Mouse (Mus musculus) cerebellum, adult 8-10 months (tissue): ENCODE results near the gene Hba-x.

Source experiments
- DNase-seq: peaks from one replicate; pipeline ENCODE4 v3.0.0; 2022

Hba-x gene

DNA sequence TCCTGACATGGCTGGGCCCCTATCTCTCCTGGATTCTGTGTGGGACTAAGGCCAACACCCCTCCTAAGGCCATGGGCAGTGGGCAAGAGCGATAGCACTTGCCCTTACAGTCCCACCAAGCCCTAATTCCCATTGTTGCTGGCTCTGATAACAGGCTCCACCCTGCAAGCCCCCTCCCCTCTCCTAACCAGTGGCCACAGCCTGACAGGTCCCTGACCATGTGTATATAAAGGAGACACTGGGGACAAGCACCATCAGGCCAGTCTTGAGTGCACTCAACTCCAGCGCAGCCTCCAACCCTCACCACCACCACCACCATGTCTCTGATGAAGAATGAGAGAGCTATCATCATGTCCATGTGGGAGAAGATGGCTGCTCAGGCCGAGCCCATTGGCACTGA, at the start of gene Hba-x:
Gene Hba-x, plus strand, starts transcription at position 54 of the 400 bp plus-strand sequence.
- no peak for DNase-seq

DNA sequence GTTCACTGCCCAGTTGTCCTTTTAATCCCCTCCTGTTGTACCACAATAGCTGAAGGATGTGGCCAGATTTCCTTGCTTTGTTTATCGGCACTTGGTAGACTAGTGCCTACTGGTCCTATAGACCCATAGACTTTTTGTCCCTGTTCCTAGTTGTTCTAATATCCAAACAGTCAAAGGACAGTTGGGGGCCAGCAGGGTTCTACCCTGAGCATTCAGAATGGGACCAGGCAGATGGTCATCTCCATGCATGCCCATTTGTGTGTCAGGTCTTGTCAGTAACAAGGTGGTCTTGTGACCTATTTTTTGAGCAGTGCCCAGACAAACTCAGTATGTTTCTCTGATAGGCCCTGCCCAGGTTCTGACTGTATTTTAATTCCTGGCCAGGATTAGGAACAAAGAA, 49.2 kb upstream of the Hba-x start:
- DNase-seq: no peak

DNA sequence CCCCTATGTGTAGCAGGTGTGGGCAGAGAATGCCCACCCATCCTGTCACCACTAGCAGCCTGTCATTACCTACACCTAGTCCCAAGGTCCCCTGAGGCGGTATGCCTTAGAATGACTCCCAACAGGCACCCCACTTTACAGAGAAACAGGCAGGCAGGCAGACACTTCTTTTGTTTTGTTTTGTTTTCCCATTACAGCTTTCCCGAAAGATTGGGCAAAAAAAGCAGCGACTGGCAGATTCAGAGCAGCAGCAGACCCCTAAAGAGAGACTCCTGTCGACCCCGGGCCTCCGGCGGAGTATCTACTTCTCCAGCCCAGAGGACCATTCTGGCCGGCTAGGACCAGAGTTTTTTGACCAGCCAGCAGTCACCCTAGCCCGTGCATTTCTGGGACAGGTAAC, 48.6 kb upstream of the Hba-x start:
- DNase-seq: no peak

DNA sequence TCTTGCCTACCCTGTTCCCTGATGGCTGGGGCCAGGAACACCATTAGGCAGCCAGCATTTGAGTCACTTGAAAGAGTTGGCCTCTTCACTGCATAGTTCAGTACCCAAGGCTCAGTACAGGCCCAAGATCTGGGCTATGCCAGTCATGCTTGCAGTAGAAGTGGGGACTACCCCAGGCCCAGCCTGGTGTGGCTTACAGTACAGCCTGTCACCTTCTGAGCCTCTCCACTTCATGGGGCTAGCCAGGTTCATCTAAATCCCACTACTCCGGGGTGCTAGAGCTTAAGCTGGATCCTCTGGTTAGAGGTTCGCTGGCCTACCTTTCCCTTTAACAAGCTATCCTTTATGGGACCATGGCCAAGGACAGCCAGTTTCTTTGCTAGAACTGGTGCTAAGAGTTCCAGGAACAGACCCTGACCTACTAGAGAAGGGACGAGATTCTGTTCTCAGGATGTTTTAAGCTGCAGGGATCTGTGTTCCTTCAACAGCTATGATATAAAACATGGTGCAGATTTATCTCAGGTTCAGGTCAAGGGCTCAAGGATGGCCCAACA, 47.8 kb upstream of the Hba-x start:
- DNase-seq: peak; percentile 18

DNA sequence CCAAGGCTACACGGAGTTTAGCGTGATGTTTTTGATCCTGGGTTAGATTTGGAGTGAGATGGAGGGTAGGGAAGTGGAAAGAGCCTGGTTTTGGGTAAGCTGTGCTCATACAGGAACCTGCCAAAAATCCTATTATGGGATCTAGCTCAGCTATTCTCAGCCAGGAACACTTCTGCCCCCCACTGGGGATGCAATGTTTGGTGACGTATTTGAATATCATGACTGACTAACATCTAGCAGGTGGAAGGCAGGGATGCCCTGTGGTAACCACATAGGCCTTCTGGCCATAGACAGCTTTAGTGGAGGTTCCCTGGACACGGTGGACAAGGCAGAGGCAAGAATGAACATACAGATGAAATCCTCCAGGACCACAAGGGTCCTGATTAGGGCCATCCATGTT, 46.0 kb upstream of the Hba-x start:
- DNase-seq: peak; percentile 52

DNA sequence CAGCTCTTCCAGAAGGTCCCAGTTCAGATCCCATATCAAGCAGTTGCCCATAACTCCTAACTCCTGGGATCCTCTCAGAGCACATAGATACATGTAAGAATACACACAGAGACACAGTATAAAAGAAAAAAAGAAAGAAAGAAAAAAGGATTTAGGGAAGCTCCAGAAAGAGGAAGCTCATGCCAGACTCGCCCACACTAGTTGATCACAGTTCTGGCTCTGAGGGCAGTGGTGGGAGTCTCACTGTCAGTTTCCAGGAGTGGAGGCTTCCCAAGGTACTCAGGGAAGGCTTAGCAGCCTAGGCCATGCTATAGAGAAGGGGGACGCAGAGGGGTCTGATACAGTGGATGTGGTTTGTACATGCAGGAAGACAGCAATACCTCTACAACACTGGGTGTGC, 45.1 kb upstream of the Hba-x start:
- DNase-seq: no peak

DNA sequence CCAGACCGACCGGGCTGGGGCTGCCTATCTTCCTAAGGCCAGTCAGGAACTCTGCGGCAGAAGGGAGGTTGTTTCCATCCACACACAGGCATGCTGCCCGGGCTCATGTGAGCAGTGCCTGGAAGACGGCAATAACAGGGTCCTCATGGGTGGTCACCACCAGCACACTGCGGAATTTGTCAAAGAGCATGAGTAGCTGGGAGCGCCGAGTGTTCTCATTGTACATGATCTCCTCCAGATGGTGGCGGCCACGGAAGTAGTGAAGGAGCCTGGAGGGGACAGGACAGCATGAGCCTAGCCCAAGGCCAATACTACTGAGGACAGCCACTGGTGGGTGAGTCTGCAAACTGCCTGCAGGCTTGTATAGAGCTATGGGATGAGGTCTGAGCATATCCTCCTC, 43.4 kb upstream of the Hba-x start:
- DNase-seq: peak; percentile 29

DNA sequence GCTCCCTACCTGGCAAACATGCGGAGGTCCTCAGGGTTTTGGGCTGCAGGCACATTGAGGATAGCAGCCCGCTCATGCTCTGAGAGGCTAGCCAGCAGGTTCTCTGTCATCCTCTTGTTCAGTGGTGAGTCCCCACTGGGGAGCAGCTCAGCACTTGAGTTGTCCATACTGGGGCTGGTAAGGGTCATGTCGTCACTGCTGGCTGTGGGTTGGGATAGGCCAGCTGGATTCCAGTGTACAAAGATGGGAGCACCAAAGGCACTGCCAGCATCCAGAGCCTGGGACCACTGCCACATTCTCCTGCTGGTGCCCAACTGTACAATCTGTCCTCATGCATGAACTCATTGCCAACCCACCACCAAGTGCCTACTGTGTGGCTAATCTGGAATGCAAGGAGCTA, 42.3 kb upstream of the Hba-x start:
- peak; percentile 39 for DNase-seq

DNA sequence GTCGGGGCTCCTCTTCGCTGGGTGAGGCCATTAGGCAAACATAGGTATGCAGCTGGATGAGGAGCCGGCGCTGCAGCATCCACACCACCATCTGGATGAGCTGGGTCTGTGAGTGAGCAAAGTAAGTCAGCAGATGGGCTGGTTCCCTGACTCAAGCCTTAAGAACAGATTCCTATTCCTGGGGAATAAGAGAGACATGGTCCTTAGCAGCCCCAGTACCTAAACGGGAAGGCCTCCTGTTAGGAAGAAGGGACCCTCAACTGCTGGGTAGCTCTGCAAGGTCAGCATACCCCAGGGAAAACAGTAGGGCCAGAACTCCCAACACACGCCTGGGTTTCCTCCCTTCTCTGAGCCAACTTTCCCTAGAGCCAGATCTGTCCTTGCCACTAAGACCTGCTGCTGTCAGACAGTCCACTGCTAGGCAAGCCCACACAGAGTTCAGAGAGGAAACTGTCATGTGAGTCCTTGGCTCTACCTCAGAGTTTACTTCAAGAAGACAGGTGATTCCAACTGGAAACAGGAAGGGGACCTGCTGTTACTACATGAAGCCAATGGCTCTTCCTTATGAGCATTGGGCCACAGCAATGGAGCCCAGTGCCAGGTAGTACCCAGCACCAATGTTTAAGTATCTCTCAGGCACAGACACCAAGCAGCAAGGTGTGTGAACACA, 41.2 kb upstream of the Hba-x start:
- DNase-seq: peak; percentile 23

DNA sequence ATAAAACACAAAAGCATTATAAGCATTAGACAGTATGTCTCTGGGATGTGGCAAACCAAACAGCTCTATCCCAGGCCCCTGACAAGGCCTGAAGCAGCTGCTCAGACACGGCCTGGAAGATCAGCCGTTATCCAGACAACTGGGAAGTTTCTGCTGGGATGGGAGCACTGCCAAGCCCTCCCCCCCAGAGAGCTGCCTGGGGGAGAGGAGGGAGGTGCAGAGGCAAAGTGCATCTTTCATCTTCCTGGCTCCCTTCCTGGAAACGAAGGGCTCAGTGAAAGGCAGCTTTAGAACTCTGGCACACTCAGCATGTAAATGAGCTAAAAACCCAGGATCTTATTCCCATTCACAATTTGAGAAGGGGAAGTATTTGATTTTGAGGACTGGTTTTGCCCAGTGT, 40.6 kb upstream of the Hba-x start:
- DNase-seq: peak; percentile 42

DNA sequence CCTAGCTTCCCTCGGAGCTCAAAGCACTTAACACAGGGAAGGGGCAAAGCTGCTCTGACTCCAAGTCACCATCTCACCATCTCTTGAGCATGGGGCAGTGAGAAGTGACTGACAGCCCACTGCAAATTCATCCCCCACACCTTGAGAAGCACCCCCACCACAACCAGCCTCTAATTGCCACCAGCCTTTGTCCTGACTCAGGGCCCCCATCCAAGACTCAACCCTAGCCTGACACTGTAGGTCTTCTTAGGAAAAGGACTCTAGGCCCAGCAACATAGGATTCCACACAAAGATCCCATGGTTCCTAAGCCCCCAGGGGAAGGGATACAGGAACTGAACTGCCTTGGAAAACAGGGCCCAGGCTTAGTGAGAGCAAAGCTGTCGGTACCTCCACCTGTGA, 40.1 kb upstream of the Hba-x start:
- peak; percentile 20 for DNase-seq

DNA sequence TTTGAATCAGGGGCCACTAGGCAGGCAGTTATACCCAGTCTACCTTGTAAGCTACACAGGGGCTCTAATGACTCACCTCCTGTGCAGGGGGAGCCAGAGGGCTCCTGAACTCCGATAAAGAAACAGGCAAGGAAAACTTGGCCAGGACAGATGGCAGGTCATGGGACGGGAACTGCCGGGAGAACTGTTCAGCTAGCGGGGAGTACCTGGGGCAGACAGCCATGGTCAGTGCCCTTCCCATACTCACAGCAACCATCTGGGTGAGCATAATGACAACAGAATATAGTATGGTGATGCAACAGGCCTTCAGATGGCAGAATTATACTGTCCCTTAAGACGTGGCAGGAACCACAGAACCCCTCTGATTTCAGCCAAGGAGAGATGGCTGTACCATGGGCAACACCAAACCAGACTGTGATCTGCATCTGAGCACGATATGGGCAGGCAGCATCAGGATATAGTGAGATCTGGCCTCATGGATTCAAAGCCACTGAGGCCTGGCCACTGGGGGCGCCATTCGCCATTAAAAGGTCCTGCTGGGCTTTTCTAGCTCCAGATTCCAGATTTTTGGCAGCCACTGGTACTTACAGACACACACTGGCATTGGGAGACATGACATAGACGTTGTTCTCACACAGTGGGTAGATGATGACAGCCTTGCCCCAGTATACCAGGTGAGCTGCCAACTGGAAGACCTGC, 39.3 kb upstream of the Hba-x start:
- peak; percentile 71 for DNase-seq

DNA sequence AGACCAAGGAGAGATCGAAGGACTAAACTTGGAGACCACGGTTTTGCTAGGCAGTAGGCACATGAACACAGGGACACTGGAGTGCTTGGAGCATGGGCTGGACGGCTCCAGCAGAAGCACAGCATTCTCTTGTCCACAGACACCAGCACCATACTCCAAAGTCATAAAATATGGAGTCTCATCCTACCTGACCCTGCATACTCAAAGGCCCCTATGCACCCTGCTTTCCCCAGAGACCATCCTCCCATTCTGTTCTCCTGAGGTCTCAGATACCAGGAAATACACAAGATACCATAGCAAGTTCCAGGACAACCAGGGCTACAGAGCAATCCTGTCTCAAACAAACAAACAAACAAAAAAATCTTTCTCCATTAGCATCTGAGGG, 38.8 kb upstream of the Hba-x start:
- no peak for DNase-seq

DNA sequence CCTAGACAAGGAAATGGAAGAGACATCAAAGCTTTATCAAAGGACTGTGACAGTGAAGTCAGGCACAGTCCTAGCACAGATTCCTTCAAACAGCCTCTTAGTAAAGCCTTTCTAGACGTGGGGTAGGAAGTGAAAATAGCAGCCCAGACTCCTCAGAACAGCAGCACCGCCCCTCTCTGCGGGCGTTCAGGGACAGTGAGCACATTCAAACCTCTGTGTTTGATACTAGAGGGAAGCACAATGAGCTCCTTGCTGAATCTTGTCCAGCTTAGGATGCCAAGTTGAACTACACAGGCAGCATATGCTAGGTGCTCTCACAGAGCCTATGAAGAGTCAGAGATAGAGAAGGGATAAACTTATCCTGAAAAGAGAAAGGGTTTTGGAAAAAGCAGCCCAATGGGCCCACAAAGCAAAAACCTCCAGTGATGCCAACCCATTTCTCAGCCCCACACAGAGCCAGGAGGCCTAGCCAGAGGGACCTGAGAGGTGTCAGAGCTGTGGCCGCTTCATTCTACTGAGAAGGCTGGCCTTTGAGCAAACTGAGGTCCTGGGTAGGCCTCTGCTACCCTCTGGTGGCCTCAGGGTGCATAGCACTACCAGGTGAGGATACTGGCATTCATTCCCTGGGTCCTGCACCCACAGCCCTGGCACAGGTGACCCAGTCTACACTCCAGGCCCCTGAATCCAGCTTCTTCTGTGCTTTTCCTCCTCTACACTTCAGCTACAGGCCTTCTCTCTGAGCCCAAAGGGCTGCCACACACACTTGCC, 37.9 kb upstream of the Hba-x start:
- DNase-seq: peak; percentile 86

DNA sequence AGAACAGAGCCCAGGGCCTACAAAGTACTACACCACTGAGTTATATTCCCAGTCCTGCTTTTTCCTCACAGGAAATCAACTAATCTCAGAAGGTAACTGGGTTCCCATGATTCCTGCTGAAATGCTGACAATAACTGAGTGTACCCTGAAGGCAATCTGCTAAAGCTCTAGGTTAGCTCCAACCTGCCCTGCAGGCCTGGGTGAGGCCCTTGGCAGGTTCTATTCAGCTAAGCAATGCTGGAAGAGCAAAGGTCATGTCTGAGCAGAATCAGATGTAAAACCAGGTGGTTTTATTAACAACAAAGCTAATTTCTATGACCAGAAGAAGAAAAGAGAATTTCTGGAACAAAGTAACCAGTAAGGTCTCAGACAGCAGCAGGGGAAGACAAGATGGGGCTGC, 34.8 kb upstream of the Hba-x start:
- DNase-seq: no peak

DNA sequence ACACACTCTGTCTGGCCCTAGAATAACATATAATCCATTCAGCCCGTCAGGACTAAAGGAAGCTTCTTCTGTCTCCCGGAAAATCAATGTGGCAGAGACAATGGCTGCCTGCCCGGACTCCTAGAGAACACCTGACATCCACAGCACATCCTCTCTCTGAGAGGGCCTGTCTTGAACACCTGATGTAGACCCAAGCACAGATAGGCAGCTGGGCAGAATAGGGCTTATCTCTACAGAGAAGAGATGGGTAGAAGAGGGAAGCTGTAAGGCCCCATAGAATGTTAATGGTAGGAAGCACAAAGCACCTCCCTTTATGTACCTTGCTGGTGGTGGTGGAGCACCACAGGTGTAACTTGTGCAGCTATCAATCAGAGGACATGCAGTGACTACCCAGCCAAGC, 34.0 kb upstream of the Hba-x start:
- DNase-seq: no peak

DNA sequence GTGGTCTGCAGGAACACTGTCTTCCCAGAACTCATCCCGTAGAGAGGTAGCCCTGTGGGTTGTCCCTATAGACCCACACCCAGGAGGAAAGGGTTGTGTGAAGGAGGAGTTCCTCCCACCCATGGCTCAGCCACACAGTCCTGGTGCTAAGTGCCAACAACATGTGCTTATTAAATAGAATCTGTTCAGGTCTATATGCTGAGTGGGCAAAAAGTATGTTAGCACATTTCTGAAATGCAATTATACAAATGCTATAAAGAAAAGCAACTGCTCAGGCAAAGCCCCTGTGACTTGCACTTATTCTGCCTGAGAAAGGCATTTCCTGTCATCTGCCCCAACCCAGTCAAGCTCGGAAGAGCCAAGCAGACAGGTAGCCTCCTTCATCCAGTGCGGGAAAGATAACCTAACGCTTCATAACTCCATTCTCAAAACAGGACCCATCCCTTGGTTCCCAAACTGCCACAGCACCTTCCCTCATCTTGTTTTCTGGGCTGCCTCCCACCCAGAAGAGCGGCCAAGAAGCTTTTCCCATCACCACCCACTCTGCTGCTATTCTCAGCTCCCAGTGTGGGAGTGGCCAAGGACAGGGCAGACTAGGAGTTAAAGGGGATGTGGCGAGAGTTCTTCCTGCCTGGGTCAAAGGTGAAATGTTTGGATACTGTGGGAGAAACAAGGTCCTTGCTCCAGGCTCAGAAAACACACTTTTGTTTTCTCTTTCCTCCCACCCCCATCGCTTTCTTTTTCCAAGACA, 32.8 kb upstream of the Hba-x start:
- DNase-seq: no peak

DNA sequence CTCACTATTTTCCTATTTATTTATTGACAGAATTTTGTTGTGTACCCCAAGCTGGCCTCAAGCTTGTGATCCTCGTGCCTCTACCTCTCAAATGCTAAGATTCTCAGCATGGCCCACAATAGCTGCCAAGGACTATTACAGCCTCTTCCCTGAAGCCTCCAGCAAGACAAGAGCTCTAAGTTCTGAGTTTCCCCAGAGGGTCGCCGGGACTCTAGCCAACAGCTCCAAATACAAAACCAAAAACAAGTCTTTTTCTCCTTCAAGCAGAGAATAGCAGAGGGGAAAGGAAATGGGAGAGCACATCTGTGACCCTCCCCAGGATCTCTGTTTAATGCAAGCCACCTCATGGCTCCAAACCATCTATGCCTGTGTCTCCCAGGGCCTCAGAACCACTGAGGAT, 32.1 kb upstream of the Hba-x start:
- no peak for DNase-seq

DNA sequence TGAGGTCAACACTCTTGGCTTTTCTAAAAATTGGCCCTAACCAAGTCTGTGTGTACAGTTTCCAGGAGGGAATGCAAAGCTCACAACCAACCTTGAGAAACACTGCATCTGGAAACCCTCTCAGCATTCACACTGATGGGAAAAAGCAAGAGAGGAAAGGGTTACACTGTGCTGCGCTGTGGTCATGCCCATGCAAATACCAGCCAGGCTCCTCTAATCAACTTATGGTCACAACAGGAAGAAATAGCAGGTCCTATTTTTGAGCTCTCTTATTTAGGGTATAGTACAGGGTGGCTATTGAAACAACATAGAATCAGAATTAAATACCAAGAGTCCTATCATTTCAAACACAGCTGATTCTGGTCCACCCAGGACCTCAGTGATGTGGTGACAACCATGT, 31.6 kb upstream of the Hba-x start:
- DNase-seq: no peak

DNA sequence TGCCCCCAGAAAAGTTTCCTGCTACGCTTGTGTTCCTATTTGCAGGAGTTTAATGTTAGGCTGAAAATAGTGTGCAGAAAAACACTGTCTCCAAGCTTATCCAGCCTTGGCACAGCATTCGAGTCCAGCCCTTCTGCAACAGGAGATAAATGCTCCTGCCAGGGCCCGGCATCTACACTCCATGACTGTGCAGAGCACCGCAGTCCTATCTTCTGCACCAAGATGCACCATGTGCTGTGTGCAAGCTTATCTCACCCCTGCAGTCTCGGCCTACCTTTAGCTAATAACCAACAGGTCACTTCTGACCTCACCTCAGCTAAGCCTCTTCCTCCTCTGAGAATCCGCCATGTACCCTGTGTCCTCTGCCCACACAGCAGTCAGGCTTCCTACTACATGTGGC, 30.6 kb upstream of the Hba-x start:
- no peak for DNase-seq

DNA sequence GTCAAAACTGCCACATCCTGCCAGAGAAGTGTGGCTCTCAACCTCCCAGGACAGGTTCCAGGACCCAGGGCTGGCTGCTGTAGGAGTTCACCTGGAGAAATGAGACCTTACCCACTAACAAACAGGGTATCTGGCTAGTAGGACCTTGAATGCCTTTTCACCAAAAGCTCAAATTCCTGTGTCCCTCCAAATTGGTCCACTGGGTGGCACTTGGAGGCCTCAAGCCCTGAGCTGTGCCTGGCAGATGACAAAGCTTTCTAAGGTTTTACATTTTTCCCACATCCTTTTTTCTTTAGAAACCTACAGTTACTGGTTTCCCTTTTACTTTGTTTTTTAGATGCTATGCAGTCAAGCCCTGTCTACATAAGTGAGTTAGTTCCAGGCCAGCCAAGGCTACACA, 29.1 kb upstream of the Hba-x start:
- no peak for DNase-seq

DNA sequence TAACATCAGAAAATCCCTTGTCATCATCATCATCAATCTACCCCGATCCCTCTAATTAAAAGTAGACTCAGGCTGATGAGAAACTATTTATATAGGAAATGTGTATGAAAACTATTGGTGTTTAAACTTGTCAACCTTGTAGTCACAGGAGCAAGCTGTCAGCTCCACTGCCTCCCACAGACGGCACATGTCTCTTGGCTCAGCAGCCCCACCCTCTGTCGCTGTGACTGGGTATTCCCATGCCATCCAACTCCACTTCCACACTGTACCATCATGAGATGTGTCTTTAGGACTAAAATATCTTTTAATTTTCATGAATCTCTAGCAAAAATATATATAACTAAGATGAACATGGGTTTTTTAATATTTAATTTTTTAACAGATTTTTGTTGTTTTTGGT, 27.9 kb upstream of the Hba-x start:
- no peak for DNase-seq
